Mouse (Mus musculus) megakaryocyte progenitor cell, adult 5-6 weeks (primary cell): ENCODE measurements around the gene Mettl23. TPM values are rescaled to one million over a fixed set of nuclear protein-coding genes. Genes with fewer than 3 reads are reported as not detected.

Source experiments
- ATAC-seq: replicated peaks from 2 replicates; pipeline ENCODE4 v1.8.0; 2016; ENCODE audit warnings: mild to moderate bottlenecking, moderate TSS enrichment, inconsistent platforms; ENCODE audit not compliant: poor library complexity
- total RNA-seq, 2 experiments: library from RNA; stranded (forward) in 1 of 2; stranded (reverse) in 1 of 2; fragments of 157-497, 149-512 nt in 1 of 2; fragments of 200-1000 nt in 1 of 2; gene quantifications; 2 replicates each; pipeline versions ENCODE4 v1.2.3 to v1.2.4; 2015 to 2017

Mettl23 gene
- 49.9 and 53.9 TPM in 2 replicates for total RNA-seq (2015)
- total RNA-seq (2017): 21.7 and 31.8 TPM in 2 replicates

GRCm38 (mm10) chr11:116843261-116844233 lies at the start of gene Mettl23, which contains the start of gene Jmjd6:
Gene Mettl23 (plus strand): TSS chr11:116843278.
Gene Jmjd6 (minus strand): TSS chr11:116843449.
- ATAC-seq: peak; percentile 87

GRCm38 (mm10) chr11:116799364-116799763 lies 43.7 kb upstream of the Mettl23 start:
- ATAC-seq: no peak

GRCm38 (mm10) chr11:116801106-116801505 lies 42.0 kb upstream of the Mettl23 start:
- ATAC-seq: no peak

GRCm38 (mm10) chr11:116802709-116803108 lies 40.4 kb upstream of the Mettl23 start:
- no peak for ATAC-seq

- ATAC-seq: no peak
These were observed 36.7 kb upstream of the Mettl23 start for GRCm38 (mm10) chr11:116806136-116807071.

GRCm38 (mm10) chr11:116807116-116807515 lies 36.0 kb upstream of the Mettl23 start:
- ATAC-seq: no peak

- ATAC-seq: no peak
These were observed 35.6 kb upstream of the Mettl23 start for GRCm38 (mm10) chr11:116807526-116807925.

GRCm38 (mm10) chr11:116807938-116808606 lies 35.0 kb upstream of the Mettl23 start:
- ATAC-seq: peak; percentile 76

- ATAC-seq: no peak
These were observed 34.2 kb upstream of the Mettl23 start for GRCm38 (mm10) chr11:116808811-116809395.

- no peak for ATAC-seq
These were observed 33.6 kb upstream of the Mettl23 start for GRCm38 (mm10) chr11:116809520-116809919.

GRCm38 (mm10) chr11:116810528-116810927 lies 32.5 kb upstream of the Mettl23 start:
- no peak for ATAC-seq

GRCm38 (mm10) chr11:116810983-116811901 lies 31.8 kb upstream of the Mettl23 start:
- peak; percentile 71 for ATAC-seq

GRCm38 (mm10) chr11:116812793-116813529 lies 30.1 kb upstream of the Mettl23 start:
- no peak for ATAC-seq

- ATAC-seq: no peak
These were observed 29.5 kb upstream of the Mettl23 start for GRCm38 (mm10) chr11:116813610-116814009.

GRCm38 (mm10) chr11:116814076-116814883 lies 28.8 kb upstream of the Mettl23 start:
- 0 out of 2 replicates have a peak, but pooled peaks have one; percentile 17 for ATAC-seq

GRCm38 (mm10) chr11:116814884-116815415 lies 28.1 kb upstream of the Mettl23 start:
- no peak for ATAC-seq

- ATAC-seq: no peak
These were observed 26.3 kb upstream of the Mettl23 start for GRCm38 (mm10) chr11:116816769-116817168.
